Mouse (Mus musculus) midbrain, postnatal 0 days (tissue): ENCODE data around the gene Birc7. TPM values are rescaled to one million over a fixed set of nuclear protein-coding genes. Genes with fewer than 3 reads are reported as not detected.

Experiments used
- ATAC-seq: fragments of 200-750 bp; cut with Nextera tagmentation; 2 replicates; pipeline ENCODE4 v1.8.0; 2017; ENCODE audit warnings: moderate number of reproducible peaks, mild to moderate bottlenecking, moderate TSS enrichment, moderate library complexity; ENCODE audit not compliant: low FRiP score
- DNase-seq: peaks from one replicate; pipeline ENCODE4 v3.0.0-alpha.2; 2015; ENCODE audit warnings: low spot score
- H3K27ac ChIP-seq: fragments of 300-500 bp; sonication (generic); 2 replicates; pipeline ENCODE4 v1.5.1; 2014; ENCODE audit warnings: low read depth, mild to moderate bottlenecking, low read length, mixed read lengths
- H3K27me3 ChIP-seq: fragments of 300-500 bp; sonication (generic); 2 replicates; pipeline ENCODE4 v1.6.1; 2014; ENCODE audit warnings: low read length, control low read depth, mixed read lengths; ENCODE audit not compliant: insufficient read depth
- H3K36me3 ChIP-seq: fragments of 300-500 bp; sonication (generic); 2 replicates; pipeline ENCODE4 v1.6.1; 2014; ENCODE audit warnings: low read length, control low read depth, mixed read lengths; ENCODE audit not compliant: insufficient read depth
- H3K4me1 ChIP-seq: fragments of 300-500 bp; sonication (generic); 2 replicates; pipeline ENCODE4 v1.6.1; 2014; ENCODE audit warnings: mild to moderate bottlenecking, control low read depth, antibody characterized with exemption, low read length, mixed read lengths; ENCODE audit not compliant: insufficient read depth
- H3K4me2 ChIP-seq: fragments of 300-500 bp; sonication (generic); 2 replicates; pipeline ENCODE4 v1.6.1; 2014; ENCODE audit warnings: low read depth, mild to moderate bottlenecking, low read length, mixed read lengths; ENCODE audit not compliant: poor library complexity, severe bottlenecking
- H3K4me3 ChIP-seq: fragments of 300-500 bp; sonication (generic); 2 replicates; pipeline ENCODE4 v1.5.1; 2014; ENCODE audit warnings: low read depth, mild to moderate bottlenecking, low read length, moderate library complexity
- H3K9ac ChIP-seq: fragments of 300-500 bp; sonication (generic); replicated peaks from 2 replicates; pipeline ENCODE4 v1.6.1; 2014; ENCODE audit warnings: mild to moderate bottlenecking, low read length, moderate library complexity, mixed read lengths; ENCODE audit not compliant: poor library complexity, severe bottlenecking
- H3K9me3 ChIP-seq: fragments of 300-500 bp; sonication (generic); 2 replicates; pipeline ENCODE4 v1.6.1; 2016; ENCODE audit warnings: low read length, control low read depth
- CTCF ChIP-seq: IDR thresholded peaks from 2 replicates; pipeline ENCODE4 v1.5.1; 2016; ENCODE audit warnings: antibody characterized with exemption, mild to moderate bottlenecking
- WGBS: fragments of 180-500 bp; shearing (Covaris S2); extraction: QIAGEN DNeasy Blood & Tissue Kit; methylation state at CpG from one replicate; pipeline ENCODE4 v1.1.7; 2014; 5-methylcytosine and 5-hydroxymethylcytosine counted together
- microRNA-seq: library from miRNA; unstranded; fragments of <30 nt; microRNA quantifications from one replicate; pipeline ENCODE4, GENCODE M21; 2016; ENCODE audit warnings: borderline number of aligned reads
- polyA plus RNA-seq: library from polyadenylated mRNA; unstranded; fragments of >200 nt; fragmentation: Nextera tagmentation; extraction: Ambion mirVana; gene quantifications from 2 replicates; pipeline ENCODE4 v1.2.1, GENCODE M21; 2015
- total RNA-seq: library from RNA; depleted of rRNA; stranded (reverse); fragments of >200 nt; gene quantifications from 2 replicates; pipeline ENCODE4 v1.2.3, GENCODE M21; 2014; rRNA removed

Gene Birc7
- total and polyA plus RNA-seq, 2 experiments from 2014 or later, result 0.10 TPM; not detected in 1

- no peak for ATAC-seq
- WGBS, result 79% methylated on average over 6 of the region's 6 CpGs
- H3K36me3 ChIP-seq, result peaks cover 70% of the 10 kb centered on the region
- H3K4me1 ChIP-seq, result no peaks in the 10 kb centered on the region
- H3K27me3 ChIP-seq, result no peaks in the 10 kb centered on the region
- no peak for TF ChIP-seq CTCF
- H3K27ac ChIP-seq, result no peak overlapping the region
- H3K9me3 ChIP-seq, result no peaks in the 10 kb centered on the region
- no peak overlapping the region for H3K4me3 ChIP-seq
- H3K4me2 ChIP-seq, result no peak overlapping the region
- no peak overlapping the region for H3K9ac ChIP-seq
- DNase-seq, result no peak
Observed at GRCm38 (mm10) chr2:180981133-180981532, 52.3 kb downstream of the Birc7 start.

Small RNAs within 50 kb of the gene (microRNA-seq; reads per million reads assigned to microRNA genes)
- gene Mir124a-3, result 3.0 reads per million

Other genes starting within 250 kb of the Birc7 start
- 36.7 and 44.1 TPM in 2 replicates for gene Dido1, start 219.0 kb upstream of the Birc7 start, total RNA-seq
- gene Dido1, start 219.0 kb upstream of the Birc7 start, polyA plus RNA-seq, result 19.3 and 22.2 TPM in 2 replicates
- gene Gid8, start 218.9 kb upstream of the Birc7 start, total RNA-seq, result 43.6 and 56.4 TPM in 2 replicates
- 44.5 and 46.5 TPM in 2 replicates for gene Gid8, start 218.9 kb upstream of the Birc7 start, polyA plus RNA-seq
- gene Slc17a9, start 203.8 kb upstream of the Birc7 start, total RNA-seq, result 0.55 and 1.2 TPM in 2 replicates
- gene Slc17a9, start 203.8 kb upstream of the Birc7 start, polyA plus RNA-seq, result 0.20 TPM in 1 of 2 replicates, not detected in the other
- gene Bhlhe23, start 152.1 kb upstream of the Birc7 start, total RNA-seq, result 7.6 and 7.9 TPM in 2 replicates
- 5.9 and 6.0 TPM in 2 replicates for gene Bhlhe23, start 152.1 kb upstream of the Birc7 start, polyA plus RNA-seq
- 32.2 and 38.9 TPM in 2 replicates for gene Ythdf1, start 8.1 kb upstream of the Birc7 start, total RNA-seq
- gene Ythdf1, start 8.1 kb upstream of the Birc7 start, polyA plus RNA-seq, result 50.1 and 56.6 TPM in 2 replicates
- gene Nkain4, start 25.7 kb downstream of the Birc7 start, total RNA-seq, result 40.4 and 59.5 TPM in 2 replicates
- gene Nkain4, start 25.7 kb downstream of the Birc7 start, polyA plus RNA-seq, result 95.5 and 111 TPM in 2 replicates
- 94.1 and 123 TPM in 2 replicates for gene Arfgap1, start 38.2 kb downstream of the Birc7 start, total RNA-seq
- gene Arfgap1, start 38.2 kb downstream of the Birc7 start, polyA plus RNA-seq, result 124 and 132 TPM in 2 replicates
- 0.44 and 0.52 TPM in 2 replicates for gene Col20a1, start 57.5 kb downstream of the Birc7 start, total RNA-seq
- gene Col20a1, start 57.5 kb downstream of the Birc7 start, polyA plus RNA-seq, result 0.13 and 0.14 TPM in 2 replicates
- 53.9 and 58.7 TPM in 2 replicates for gene Chrna4, start 114.5 kb downstream of the Birc7 start, total RNA-seq
- 43.6 and 47.8 TPM in 2 replicates for gene Chrna4, start 114.5 kb downstream of the Birc7 start, polyA plus RNA-seq
- 134 and 162 TPM in 2 replicates for gene Kcnq2, start 206.3 kb downstream of the Birc7 start, total RNA-seq
- gene Kcnq2, start 206.3 kb downstream of the Birc7 start, polyA plus RNA-seq, result 33.8 and 40.6 TPM in 2 replicates
- 321 and 367 TPM in 2 replicates for gene Eef1a2, start 228.0 kb downstream of the Birc7 start, total RNA-seq
- gene Eef1a2, start 228.0 kb downstream of the Birc7 start, polyA plus RNA-seq, result 23.1 and 23.3 TPM in 2 replicates